Mouse (Mus musculus) heart, embryonic 13.5 days (tissue): ENCODE measurements around the gene Ptpn5. TPM values are rescaled to one million over a fixed set of nuclear protein-coding genes. Genes with fewer than 3 reads are reported as not detected.

Experiments
- ATAC-seq: fragments of 200-750 bp; cut with Nextera tagmentation; 2 replicates; pipeline ENCODE4 v1.8.0; 2017; ENCODE audit warnings: moderate TSS enrichment; ENCODE audit not compliant: insufficient number of reproducible peaks, low FRiP score, low TSS enrichment; ENCODE audit errors: extremely low read depth
- H3K27ac ChIP-seq: fragments of 300-500 bp; sonication (generic); replicated peaks from 2 replicates; pipeline ENCODE4 v1.5.1; 2015; ENCODE audit warnings: moderate library complexity, mild to moderate bottlenecking, inconsistent platforms
- H3K27me3 ChIP-seq: fragments of 300-500 bp; sonication (generic); replicated peaks from 2 replicates; pipeline ENCODE4 v1.6.1; 2015; ENCODE audit warnings: mild to moderate bottlenecking, inconsistent platforms
- H3K36me3 ChIP-seq: fragments of 300-500 bp; sonication (generic); 2 replicates; pipeline ENCODE4 v1.6.1; 2015; ENCODE audit warnings: mild to moderate bottlenecking, inconsistent platforms
- H3K4me1 ChIP-seq: fragments of 300-500 bp; sonication (generic); 2 replicates; pipeline ENCODE4 v1.6.1; 2015; ENCODE audit warnings: inconsistent platforms
- H3K4me2 ChIP-seq: fragments of 300-500 bp; sonication (generic); 2 replicates; pipeline ENCODE4 v1.6.1; 2015; ENCODE audit warnings: inconsistent platforms, mild to moderate bottlenecking, moderate library complexity
- H3K4me3 ChIP-seq: fragments of 300-500 bp; sonication (generic); 2 replicates; pipeline ENCODE4 v1.5.1; 2015; ENCODE audit warnings: moderate library complexity, mild to moderate bottlenecking, inconsistent platforms
- H3K9ac ChIP-seq: fragments of 300-500 bp; sonication (generic); 2 replicates; pipeline ENCODE4 v1.6.1; 2015; ENCODE audit warnings: inconsistent platforms, mild to moderate bottlenecking, moderate library complexity
- H3K9me3 ChIP-seq: fragments of 300-500 bp; sonication (generic); 2 replicates; pipeline ENCODE4 v1.6.1; 2016; ENCODE audit warnings: inconsistent platforms
- WGBS: fragments of 180-500 bp; shearing (Covaris S2); methylation state at CpG from one replicate; pipeline ENCODE4 v1.1.7; 2015; ENCODE audit warnings: mixed read lengths; 5-methylcytosine and 5-hydroxymethylcytosine counted together
- polyA plus RNA-seq: library from polyadenylated mRNA; unstranded; fragments of >200 nt; fragmentation: Nextera tagmentation; extraction: Ambion mirVana; gene quantifications from 2 replicates; pipeline ENCODE4 v1.2.1, GENCODE M21; 2015

The Ptpn5 gene
- polyA plus RNA-seq, 1 experiment from 2014 or later, result 0.12 TPM

GRCm38 (mm10) chr7:47055744-47056143 lies 77.7 kb downstream of the Ptpn5 start:
- H3K27me3 ChIP-seq, result no peaks in the 10 kb centered on the region
- H3K27ac ChIP-seq, result no peak overlapping the region
- H3K4me2 ChIP-seq, result no peak overlapping the region
- peaks cover 39% of the 10 kb centered on the region for H3K4me1 ChIP-seq
- no peaks in the 10 kb centered on the region for H3K9me3 ChIP-seq
- ATAC-seq, result no peak
- no peak overlapping the region for H3K9ac ChIP-seq
- peaks cover 17% of the 10 kb centered on the region for H3K36me3 ChIP-seq
- H3K4me3 ChIP-seq, result no peak overlapping the region
- WGBS, result 57% methylated on average over 9 of the region's 9 CpGs

DNA sequence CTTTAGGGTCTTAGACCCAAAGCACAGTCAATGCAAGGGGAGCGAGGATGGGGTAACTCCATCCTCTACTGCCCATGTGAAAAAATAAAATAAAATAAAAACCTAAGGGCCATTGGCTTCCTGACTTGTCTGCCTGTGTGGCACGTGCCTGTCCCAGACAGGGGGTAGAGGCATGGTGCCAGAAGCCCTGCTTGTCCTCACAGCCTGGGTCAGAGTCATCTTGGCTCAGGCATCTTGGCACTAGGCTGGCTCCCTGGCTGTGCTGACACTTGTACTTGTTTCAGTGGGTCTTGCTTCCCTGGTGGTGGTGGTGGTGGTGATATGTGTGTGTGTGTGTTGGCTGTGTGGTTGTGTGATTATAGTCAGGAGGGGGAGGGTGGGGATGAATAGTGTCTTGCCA lies 78.8 kb downstream of the Ptpn5 start:
- no peaks in the 10 kb centered on the region for H3K9me3 ChIP-seq
- H3K27me3 ChIP-seq, result no peaks in the 10 kb centered on the region
- H3K4me1 ChIP-seq, result peaks cover 35% of the 10 kb centered on the region
- H3K9ac ChIP-seq, result no peak overlapping the region
- no peak overlapping the region for H3K27ac ChIP-seq
- H3K36me3 ChIP-seq, result peaks cover 17% of the 10 kb centered on the region
- no peak for ATAC-seq
- WGBS, result 71% methylated on average over 2 of the region's 2 CpGs
- no peak overlapping the region for H3K4me3 ChIP-seq
- no peak overlapping the region for H3K4me2 ChIP-seq

DNA sequence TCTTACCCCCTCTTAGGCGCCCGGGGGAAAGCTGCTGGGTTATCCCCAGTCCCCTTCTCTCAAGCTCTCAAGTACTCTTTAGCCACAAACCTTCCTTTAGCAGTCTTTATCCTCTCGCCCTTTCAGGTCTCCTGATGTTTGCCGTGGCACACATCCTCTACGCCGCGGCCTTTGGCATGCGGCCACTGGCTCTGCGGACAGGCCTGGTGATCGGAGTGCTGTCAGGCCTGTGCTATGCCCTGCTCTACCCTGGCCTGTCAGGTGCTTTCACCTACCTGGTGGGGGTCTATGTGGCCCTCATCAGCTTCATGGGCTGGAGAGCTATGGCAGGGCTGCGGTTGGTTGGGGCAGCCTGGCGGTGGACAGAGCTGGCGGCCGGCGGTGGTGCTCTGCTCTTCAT lies 80.2 kb downstream of the Ptpn5 start:
- Histone ChIP-seq H3K4me2 (peak overlapping the region; percentile 83), H3K4me1 (peaks cover 28% of the 10 kb centered on the region), H3K9me3 (no peaks in the 10 kb centered on the region), H3K27me3 (0 out of 2 replicates have a peak, but pooled peaks cover 3% of the 10 kb centered on the region), H3K36me3 (peaks cover 17% of the 10 kb centered on the region), H3K27ac (peak overlapping the region; percentile 94; the same call in 1 of the 2 replicates), H3K9ac (0 out of 2 replicates have a peak overlapping the region, but pooled peaks have one; percentile 3), H3K4me3 (no peak overlapping the region)
- ATAC-seq, result no peak
- 87% methylated on average over 15 of the region's 15 CpGs for WGBS

GRCm38 (mm10) chr7:47052276-47052675 lies 81.2 kb downstream of the Ptpn5 start:
- H3K9ac ChIP-seq, result peak overlapping the region; percentile 89
- 13% methylated on average over 3 of the region's 3 CpGs for WGBS
- no peaks in the 10 kb centered on the region for H3K9me3 ChIP-seq
- peak overlapping the region; percentile 83 for H3K4me2 ChIP-seq
- ATAC-seq, result peak; percentile 11; the same call in 1 of the 2 replicates
- peak overlapping the region; percentile 80 for H3K4me3 ChIP-seq
- peaks cover 28% of the 10 kb centered on the region for H3K4me1 ChIP-seq
- peaks cover 17% of the 10 kb centered on the region for H3K36me3 ChIP-seq
- 0 out of 2 replicates have a peak, but pooled peaks cover 8% of the 10 kb centered on the region for H3K27me3 ChIP-seq
- peak overlapping the region; percentile 94 for H3K27ac ChIP-seq

- WGBS, result 7% methylated on average over 2 of the region's 2 CpGs
Observed at GRCm38 (mm10) chr7:47051404-47052151, 81.9 kb downstream of the Ptpn5 start.

GRCm38 (mm10) chr7:47050766-47051165 lies 82.7 kb downstream of the Ptpn5 start:
- Histone ChIP-seq H3K4me3 (peak overlapping the region; percentile 80), H3K9ac (peak overlapping the region; percentile 89), H3K27me3 (0 out of 2 replicates have a peak, but pooled peaks cover 8% of the 10 kb centered on the region), H3K9me3 (no peaks in the 10 kb centered on the region), H3K4me2 (peak overlapping the region; percentile 83), H3K27ac (peak overlapping the region; percentile 94), H3K36me3 (peaks cover 17% of the 10 kb centered on the region), H3K4me1 (peaks cover 28% of the 10 kb centered on the region)
- peak; percentile 45 for ATAC-seq
- WGBS, result under 1% methylated on average over 33 of the region's 34 CpGs

More at GRCm38 (mm10) chr7:47051404-47052151, 81.9 kb downstream of the Ptpn5 start:
- Histone ChIP-seq H3K9ac (peak overlapping the region; percentile 89), H3K36me3 (peaks cover 17% of the 10 kb centered on the region), H3K27me3 (0 out of 2 replicates have a peak, but pooled peaks cover 8% of the 10 kb centered on the region), H3K4me2 (peak overlapping the region; percentile 83), H3K4me1 (peaks cover 28% of the 10 kb centered on the region), H3K4me3 (peak overlapping the region; percentile 80), H3K9me3 (no peaks in the 10 kb centered on the region), H3K27ac (peak overlapping the region; percentile 94)
- no peak for ATAC-seq

GRCm38 (mm10) chr7:47050366-47050765 lies 83.1 kb downstream of the Ptpn5 start, which contains the start of gene Tmem86a:
Tmem86a (plus strand) TSS chr7:47050601.
- H3K4me1 ChIP-seq, result peaks cover 26% of the 10 kb centered on the region
- H3K27ac ChIP-seq, result peak within 1 kb of the TSS; percentile 94
- H3K4me3 ChIP-seq, result peak within 1 kb of the TSS; percentile 80
- peaks cover 17% of the 10 kb centered on the region for H3K36me3 ChIP-seq
- ATAC-seq, result peak; percentile 91
- 0 out of 2 replicates have a peak, but pooled peaks cover 8% of the 10 kb centered on the region for H3K27me3 ChIP-seq
- no peaks in the 10 kb centered on the region for H3K9me3 ChIP-seq
- H3K9ac ChIP-seq, result peak within 1 kb of the TSS; percentile 89
- peak within 1 kb of the TSS; percentile 83 for H3K4me2 ChIP-seq
- 0% methylated on average over 33 of the region's 33 CpGs for WGBS

DNA sequence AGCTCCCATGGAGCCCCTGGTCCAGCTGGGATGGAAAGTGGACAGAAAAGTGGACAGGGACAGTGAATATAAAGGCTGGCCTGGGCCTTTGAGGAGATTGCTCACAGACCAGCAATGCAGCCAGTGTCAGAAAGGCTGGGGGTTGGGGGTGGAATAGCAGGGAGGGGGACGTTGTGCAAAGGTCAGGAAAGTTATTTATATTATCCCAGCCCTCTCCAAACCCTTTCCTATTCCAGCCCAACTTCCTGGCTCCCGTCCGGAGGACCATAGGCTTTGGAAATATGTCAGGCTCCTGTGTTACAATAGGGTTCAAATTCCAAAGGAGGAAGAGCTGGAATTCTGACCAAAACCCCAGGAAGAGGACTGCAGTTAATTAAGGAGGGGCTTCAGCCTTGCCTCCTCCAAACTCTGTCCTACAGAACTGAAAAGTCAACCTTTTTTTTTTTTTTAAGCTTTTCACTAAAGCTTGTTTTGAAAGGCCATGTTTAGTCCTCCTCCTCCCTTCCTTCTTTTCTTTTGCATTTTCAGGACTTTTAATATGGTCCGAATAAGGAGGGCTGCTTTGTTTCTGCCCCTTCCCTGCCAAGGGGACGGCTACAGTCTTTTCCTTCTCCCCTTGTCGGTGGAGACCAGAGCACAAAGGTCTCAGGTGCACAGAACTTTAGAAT lies 90.5 kb downstream of the Ptpn5 start:
- Histone ChIP-seq H3K4me3 (no peak overlapping the region), H3K4me1 (0 out of 2 replicates have a peak, but pooled peaks cover 7% of the 10 kb centered on the region), H3K27ac (peak overlapping the region; percentile 30), H3K36me3 (no peaks in the 10 kb centered on the region), H3K9me3 (no peaks in the 10 kb centered on the region), H3K9ac (no peak overlapping the region), H3K4me2 (no peak overlapping the region), H3K27me3 (0 out of 2 replicates have a peak, but pooled peaks cover 4% of the 10 kb centered on the region)
- ATAC-seq, result no peak
- 35% methylated on average over 6 of the region's 6 CpGs for WGBS

- Histone ChIP-seq H3K9me3 (no peaks in the 10 kb centered on the region), H3K4me2 (no peak overlapping the region), H3K4me3 (no peak overlapping the region), H3K4me1 (0 out of 2 replicates have a peak, but pooled peaks cover 7% of the 10 kb centered on the region), H3K9ac (no peak overlapping the region), H3K27ac (0 out of 2 replicates have a peak overlapping the region, but pooled peaks have one; percentile 30), H3K27me3 (no peaks in the 10 kb centered on the region), H3K36me3 (no peaks in the 10 kb centered on the region)
- no peak for ATAC-seq
- WGBS, result 80% methylated on average over 4 of the region's 4 CpGs
Observed at GRCm38 (mm10) chr7:47042121-47042520, 91.4 kb downstream of the Ptpn5 start.

GRCm38 (mm10) chr7:47041706-47042105 lies 91.8 kb downstream of the Ptpn5 start:
- no peak for ATAC-seq
- no peaks in the 10 kb centered on the region for H3K9me3 ChIP-seq
- no peak overlapping the region for H3K27ac ChIP-seq
- WGBS, result 79% methylated on average over 3 of the region's 3 CpGs
- H3K4me2 ChIP-seq, result no peak overlapping the region
- H3K9ac ChIP-seq, result no peak overlapping the region
- H3K4me1 ChIP-seq, result 0 out of 2 replicates have a peak, but pooled peaks cover 7% of the 10 kb centered on the region
- H3K27me3 ChIP-seq, result no peaks in the 10 kb centered on the region
- H3K4me3 ChIP-seq, result no peak overlapping the region
- H3K36me3 ChIP-seq, result no peaks in the 10 kb centered on the region

- Histone ChIP-seq H3K36me3 (no peaks in the 10 kb centered on the region), H3K27me3 (no peaks in the 10 kb centered on the region), H3K4me1 (no peaks in the 10 kb centered on the region), H3K27ac (no peak overlapping the region), H3K4me2 (no peak overlapping the region), H3K9ac (no peak overlapping the region), H3K9me3 (no peaks in the 10 kb centered on the region), H3K4me3 (no peak overlapping the region)
- WGBS, result 71% methylated on average over 8 of the region's 8 CpGs
- no peak for ATAC-seq
Observed at GRCm38 (mm10) chr7:47035426-47035825, 98.1 kb downstream of the Ptpn5 start.
